Mouse (Mus musculus): ENCODE results near the gene Agt. TPM values are rescaled to one million over a fixed set of nuclear protein-coding genes. Genes with fewer than 3 reads are reported as not detected.

Gene Agt
- polyA plus RNA-seq, 1 experiment from 2014 or later = 0.14 TPM

- H3K36me3 ChIP-seq = no peaks in the 10 kb centered on the region
- no peaks in the 10 kb centered on the region for H3K27me3 ChIP-seq
- no peak within 1 kb of the TSS for H3K9ac ChIP-seq
- WGBS = 88% methylated on average over 8 of the region's 8 CpGs
- H3K4me1 ChIP-seq = peaks cover 6% of the 10 kb centered on the region; the same call in 1 of the 2 replicates
- no peaks in the 10 kb centered on the region for H3K9me3 ChIP-seq
- H3K4me2 ChIP-seq (replicated peaks) = no peak within 1 kb of the TSS
- no peak for ATAC-seq (ENCODE audit: insufficient number of reproducible peaks, insufficient read depth, low FRiP score, low TSS enrichment)
- H3K4me3 ChIP-seq = no peak within 1 kb of the TSS
- H3K27ac ChIP-seq = no peak within 1 kb of the TSS
These were observed 6.3 kb upstream of the Agt start, which contains the start of gene Capn9 for GRCm38 (mm10) chr8:124575811-124576210. Gene Capn9 (plus strand): TSS chr8:124576111.

DNA sequence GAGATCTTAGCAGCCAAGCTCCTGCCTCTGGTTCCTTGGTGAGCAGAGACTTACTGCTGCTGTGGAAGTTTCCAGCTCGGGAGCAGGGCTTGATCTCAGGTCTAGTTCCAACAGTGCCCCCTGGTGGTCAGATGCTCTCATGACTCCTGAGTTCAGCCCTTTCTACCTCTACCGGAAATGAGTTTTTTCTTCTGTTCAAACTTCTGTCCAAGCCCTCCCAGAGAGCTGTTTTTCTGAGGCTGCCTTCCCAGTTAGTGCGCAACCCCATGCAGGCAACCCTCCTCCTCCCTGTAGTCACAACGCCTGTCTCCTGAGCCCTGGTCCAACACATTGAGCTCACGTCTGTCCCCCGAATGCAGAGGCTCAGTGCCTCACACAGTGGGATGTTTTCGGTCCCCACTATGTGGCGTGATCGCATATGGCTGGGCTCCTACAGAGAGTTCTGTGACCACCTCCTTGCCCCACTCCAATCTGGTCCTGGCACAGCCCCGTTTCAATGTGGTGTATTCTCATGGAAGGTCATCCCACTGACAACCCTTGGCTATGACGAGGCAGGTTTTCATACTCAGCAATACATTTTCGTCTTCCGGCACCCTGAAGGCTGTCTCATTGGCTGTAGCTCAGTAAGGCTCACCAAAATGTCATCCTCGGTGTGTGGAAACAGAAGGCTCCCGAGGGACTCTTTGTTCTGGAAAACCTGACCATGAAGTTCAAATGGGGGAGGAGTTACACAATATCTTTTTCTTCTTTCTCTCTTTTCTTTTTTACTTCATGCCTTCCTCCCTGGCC, 4.2 kb upstream of the Agt start:
- no peak overlapping the region for H3K27ac ChIP-seq
- H3K4me3 ChIP-seq = no peak overlapping the region
- H3K36me3 ChIP-seq = no peaks in the 10 kb centered on the region
- H3K27me3 ChIP-seq = no peaks in the 10 kb centered on the region
- H3K9me3 ChIP-seq = no peaks in the 10 kb centered on the region
- no peak overlapping the region for H3K4me2 ChIP-seq (replicated peaks)
- WGBS = 59% methylated on average over 15 of the region's 15 CpGs
- peaks cover 6% of the 10 kb centered on the region; the same call in 1 of the 2 replicates for H3K4me1 ChIP-seq
- ATAC-seq (ENCODE audit: insufficient number of reproducible peaks, insufficient read depth, low FRiP score, low TSS enrichment) = peak; percentile 30; the same call in 1 of the 2 replicates
- H3K9ac ChIP-seq = no peak overlapping the region

- Histone ChIP-seq H3K27ac (peak overlapping the region; percentile 57; the same call in 1 of the 2 replicates), H3K9me3 (no peaks in the 10 kb centered on the region), H3K36me3 (no peaks in the 10 kb centered on the region), H3K27me3 (no peaks in the 10 kb centered on the region), H3K4me3 (no peak overlapping the region), H3K4me1 (peaks cover 6% of the 10 kb centered on the region; the same call in 1 of the 2 replicates), H3K4me2 (replicated peaks) (no peak overlapping the region), H3K9ac (no peak overlapping the region)
- ATAC-seq (ENCODE audit: insufficient number of reproducible peaks, insufficient read depth, low FRiP score, low TSS enrichment) = no peak
These were observed 2.9 kb upstream of the Agt start for GRCm38 (mm10) chr8:124572430-124572775.

GRCm38 (mm10) chr8:124571732-124572429, 2.4 kb upstream of the Agt start:
- no peak overlapping the region for H3K9ac ChIP-seq
- H3K27ac ChIP-seq = peak overlapping the region; percentile 57; the same call in 1 of the 2 replicates
- H3K36me3 ChIP-seq = no peaks in the 10 kb centered on the region
- 59% methylated on average over 8 of the region's 8 CpGs for WGBS
- H3K4me2 ChIP-seq (replicated peaks) = no peak overlapping the region
- H3K9me3 ChIP-seq = no peaks in the 10 kb centered on the region
- H3K4me1 ChIP-seq = peaks cover 6% of the 10 kb centered on the region; the same call in 1 of the 2 replicates
- no peaks in the 10 kb centered on the region for H3K27me3 ChIP-seq
- ATAC-seq (ENCODE audit: insufficient number of reproducible peaks, insufficient read depth, low FRiP score, low TSS enrichment) = no peak
- no peak overlapping the region for H3K4me3 ChIP-seq

DNA sequence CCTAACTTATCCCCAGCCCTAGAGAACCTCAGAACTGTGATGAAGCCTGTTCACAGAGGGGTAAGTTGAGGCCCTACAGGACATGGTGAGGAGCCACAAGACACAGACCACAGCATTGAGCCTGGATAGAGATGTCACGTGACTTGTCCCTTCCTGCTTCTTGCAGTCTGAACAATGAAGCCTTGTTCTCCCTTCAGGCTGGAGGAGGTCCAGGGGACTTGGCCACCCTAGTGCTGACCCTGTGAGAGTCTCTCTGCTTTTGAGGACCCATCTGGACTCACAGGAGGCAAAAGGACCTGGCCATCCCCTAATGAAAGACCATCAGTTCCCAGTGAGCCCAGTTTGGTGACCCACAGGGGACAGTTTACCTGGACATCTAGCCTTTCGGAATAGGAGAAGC, 406 bp downstream of the Agt start:
- 51% methylated on average over 2 of the region's 2 CpGs for WGBS
- Histone ChIP-seq H3K36me3 (no peaks in the 10 kb centered on the region), H3K27ac (no peak overlapping the region), H3K9me3 (no peaks in the 10 kb centered on the region), H3K27me3 (no peaks in the 10 kb centered on the region), H3K4me1 (peaks cover 6% of the 10 kb centered on the region; the same call in 1 of the 2 replicates), H3K4me3 (no peak overlapping the region), H3K9ac (0 out of 2 replicates have a peak overlapping the region, but pooled peaks have one; percentile 10), H3K4me2 (replicated peaks) (no peak overlapping the region)
- no peak for ATAC-seq (ENCODE audit: insufficient number of reproducible peaks, insufficient read depth, low FRiP score, low TSS enrichment)

DNA sequence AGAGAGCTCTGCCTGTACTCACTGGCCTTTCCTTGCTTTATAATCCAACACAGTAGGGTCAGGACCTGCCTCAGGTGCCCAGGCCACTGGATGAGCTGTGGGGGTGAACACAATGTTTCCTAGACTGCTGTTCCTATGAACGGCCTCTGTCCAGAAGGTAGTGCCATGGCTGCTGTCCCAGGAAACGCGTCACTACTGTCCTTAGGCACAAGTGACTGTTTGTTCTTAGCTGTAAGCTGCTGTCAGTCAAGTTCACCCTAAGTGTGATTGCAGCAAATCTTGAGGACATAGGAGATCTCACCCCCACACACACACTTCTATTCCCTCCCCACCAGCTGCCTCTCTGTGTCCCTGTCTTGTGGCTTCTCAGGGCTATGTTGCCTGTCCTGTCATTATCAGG, 1.9 kb downstream of the Agt start:
- Histone ChIP-seq H3K9ac (no peak overlapping the region), H3K36me3 (no peaks in the 10 kb centered on the region), H3K4me3 (no peak overlapping the region), H3K27me3 (no peaks in the 10 kb centered on the region), H3K27ac (no peak overlapping the region), H3K4me1 (peaks cover 6% of the 10 kb centered on the region; the same call in 1 of the 2 replicates), H3K4me2 (replicated peaks) (no peak overlapping the region), H3K9me3 (no peaks in the 10 kb centered on the region)
- WGBS = 85% methylated on average over 3 of the region's 3 CpGs
- no peak for ATAC-seq (ENCODE audit: insufficient number of reproducible peaks, insufficient read depth, low FRiP score, low TSS enrichment)

GRCm38 (mm10) chr8:124567126-124567525, 2.4 kb downstream of the Agt start:
- no peaks in the 10 kb centered on the region for H3K27me3 ChIP-seq
- no peaks in the 10 kb centered on the region for H3K9me3 ChIP-seq
- peaks cover 6% of the 10 kb centered on the region; the same call in 1 of the 2 replicates for H3K4me1 ChIP-seq
- no peak overlapping the region for H3K27ac ChIP-seq
- H3K9ac ChIP-seq = no peak overlapping the region
- no peaks in the 10 kb centered on the region for H3K36me3 ChIP-seq
- ATAC-seq (ENCODE audit: insufficient number of reproducible peaks, insufficient read depth, low FRiP score, low TSS enrichment) = no peak
- no peak overlapping the region for H3K4me3 ChIP-seq
- WGBS = 84% methylated on average over 6 of the region's 6 CpGs
- no peak overlapping the region for H3K4me2 ChIP-seq (replicated peaks)

DNA sequence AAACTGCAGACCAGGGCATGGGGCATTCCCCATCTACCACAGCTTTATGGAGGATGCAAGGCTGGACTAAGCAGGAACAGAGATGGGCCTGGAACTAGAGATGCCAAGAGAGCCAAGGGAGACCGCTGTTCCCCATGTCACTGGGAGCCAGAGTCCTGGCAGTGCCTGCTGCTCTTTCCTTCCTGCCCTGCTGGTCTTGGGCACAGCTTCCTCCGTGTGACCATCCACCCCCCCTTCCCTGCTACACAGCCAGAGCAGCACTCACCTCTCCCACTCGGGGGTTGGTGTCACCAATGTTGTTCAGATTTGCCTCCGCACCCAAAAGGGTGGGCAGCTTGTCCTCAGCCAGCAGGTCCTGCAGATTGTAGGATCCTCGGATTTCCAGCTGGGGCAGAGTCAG, 12.0 kb downstream of the Agt start:
- Histone ChIP-seq H3K4me3 (no peak overlapping the region), H3K36me3 (peaks cover 5% of the 10 kb centered on the region), H3K9ac (no peak overlapping the region), H3K9me3 (no peaks in the 10 kb centered on the region), H3K27me3 (no peaks in the 10 kb centered on the region), H3K4me1 (no peaks in the 10 kb centered on the region), H3K27ac (no peak overlapping the region), H3K4me2 (replicated peaks) (no peak overlapping the region)
- no peak for ATAC-seq (ENCODE audit: insufficient number of reproducible peaks, insufficient read depth, low FRiP score, low TSS enrichment)
- 69% methylated on average over 5 of the region's 5 CpGs for WGBS

GRCm38 (mm10) chr8:124556658-124557057, 12.8 kb downstream of the Agt start:
- WGBS = 84% methylated on average over 13 of the region's 13 CpGs
- no peaks in the 10 kb centered on the region for H3K27me3 ChIP-seq
- H3K36me3 ChIP-seq = peaks cover 14% of the 10 kb centered on the region
- ATAC-seq (ENCODE audit: insufficient number of reproducible peaks, insufficient read depth, low FRiP score, low TSS enrichment) = no peak
- H3K4me2 ChIP-seq (replicated peaks) = no peak overlapping the region
- H3K9ac ChIP-seq = no peak overlapping the region
- H3K4me1 ChIP-seq = no peaks in the 10 kb centered on the region
- H3K9me3 ChIP-seq = no peaks in the 10 kb centered on the region
- no peak overlapping the region for H3K27ac ChIP-seq
- H3K4me3 ChIP-seq = no peak overlapping the region

DNA sequence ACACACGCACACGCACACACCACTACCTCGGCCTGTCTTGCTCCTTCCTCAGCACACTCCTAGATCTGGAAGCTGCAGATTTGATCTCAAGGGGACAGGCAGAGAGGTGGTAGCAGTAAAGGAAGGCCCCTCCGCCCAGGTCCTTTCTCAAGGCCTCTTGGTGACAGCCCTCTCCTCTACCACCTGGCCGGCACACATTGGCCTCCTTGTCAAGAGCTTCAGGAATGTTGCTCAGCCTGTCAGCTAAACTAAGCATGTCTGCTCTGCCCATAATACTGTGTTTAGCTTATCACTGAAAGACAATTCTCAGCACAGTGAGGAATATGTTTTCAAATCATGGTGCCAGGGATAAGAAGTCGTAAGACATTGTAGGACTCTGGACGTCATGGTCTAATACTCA, 13.3 kb downstream of the Agt start:
- no peak overlapping the region for H3K27ac ChIP-seq
- H3K27me3 ChIP-seq = no peaks in the 10 kb centered on the region
- H3K9me3 ChIP-seq = no peaks in the 10 kb centered on the region
- no peak overlapping the region for H3K4me2 ChIP-seq (replicated peaks)
- 89% methylated on average over 7 of the region's 7 CpGs for WGBS
- H3K9ac ChIP-seq = no peak overlapping the region
- H3K36me3 ChIP-seq = peaks cover 18% of the 10 kb centered on the region
- no peak for ATAC-seq (ENCODE audit: insufficient number of reproducible peaks, insufficient read depth, low FRiP score, low TSS enrichment)
- no peaks in the 10 kb centered on the region for H3K4me1 ChIP-seq
- no peak overlapping the region for H3K4me3 ChIP-seq

- H3K4me3 ChIP-seq = no peak overlapping the region
- no peak overlapping the region for H3K9ac ChIP-seq
- H3K36me3 ChIP-seq = peaks cover 28% of the 10 kb centered on the region
- no peaks in the 10 kb centered on the region for H3K9me3 ChIP-seq
- H3K27me3 ChIP-seq = no peaks in the 10 kb centered on the region
- WGBS = 84% methylated on average over 7 of the region's 7 CpGs
- no peak overlapping the region for H3K27ac ChIP-seq
- no peak overlapping the region for H3K4me2 ChIP-seq (replicated peaks)
- H3K4me1 ChIP-seq = no peaks in the 10 kb centered on the region
- ATAC-seq (ENCODE audit: insufficient number of reproducible peaks, insufficient read depth, low FRiP score, low TSS enrichment) = no peak
These were observed 14.3 kb downstream of the Agt start for GRCm38 (mm10) chr8:124555113-124555750.

All from embryonic facial prominence, embryonic 12.5 days (tissue).